Mouse (Mus musculus) liver, embryonic 14.5 days (tissue): ENCODE results near the gene Serpinb9g. TPM values are rescaled to one million over a fixed set of nuclear protein-coding genes. Genes with fewer than 3 reads are reported as not detected.
"Not testable (repeated sequence)": the region's sequence is repeated elsewhere in the genome, so short reads cannot be mapped to it uniquely, and the experiment has no call there.

Experiments used
- ATAC-seq: fragments of 200-750 bp; cut with Nextera tagmentation; 2 replicates; pipeline ENCODE4 v1.8.0; 2017; ENCODE audit warnings: moderate number of reproducible peaks, mild to moderate bottlenecking, moderate library complexity; ENCODE audit not compliant: insufficient read depth
- DNase-seq, 3 experiments: peaks; one replicate each; pipeline ENCODE4 v3.0.0-alpha.2; 2012 to 2013; ENCODE audit warnings: low read depth in 3 of 3, low spot score in 3 of 3
- H3K27ac ChIP-seq: fragments of 300-500 bp; sonication (generic); 2 replicates; pipeline ENCODE4 v1.5.1; 2014; ENCODE audit warnings: moderate library complexity, mild to moderate bottlenecking, control low read depth, inconsistent platforms
- H3K27me3 ChIP-seq: fragments of 300-500 bp; sonication (generic); 2 replicates; pipeline ENCODE4 v1.6.1; 2014; ENCODE audit warnings: mild to moderate bottlenecking, low read length, moderate library complexity; ENCODE audit not compliant: control insufficient read depth, insufficient read depth
- H3K36me3 ChIP-seq: fragments of 300-500 bp; sonication (generic); replicated peaks from 2 replicates; pipeline ENCODE4 v1.6.1; 2014; ENCODE audit warnings: low read depth; ENCODE audit not compliant: control insufficient read depth, insufficient read depth
- H3K4me1 ChIP-seq, 2 experiments: fragments of 200-500 bp in 1 of 2; fragments of 300-500 bp in 1 of 2; sonication (generic) in 1 of 2; replicated peaks; 2 replicates each; pipeline ENCODE4 v1.6.1; 2012 to 2014; ENCODE audit warnings: antibody characterized with exemption in 1 of 2, inconsistent platforms in 1 of 2, low read length in 1 of 2; ENCODE audit not compliant: control insufficient read depth in 2 of 2, insufficient read depth in 2 of 2
- H3K4me2 ChIP-seq: fragments of 300-500 bp; sonication (generic); 2 replicates; pipeline ENCODE4 v1.6.1; 2014; ENCODE audit warnings: low read depth, mild to moderate bottlenecking, control low read depth, moderate library complexity
- H3K4me3 ChIP-seq, 2 experiments: fragments of 200-500 bp in 1 of 2; fragments of 300-500 bp in 1 of 2; sonication (generic) in 1 of 2; 2 replicates each; pipeline ENCODE4 v1.5.1; 2012 to 2014; ENCODE audit warnings: low read depth in 2 of 2, low read length in 2 of 2, mild to moderate bottlenecking in 2 of 2, control low read depth in 1 of 2, inconsistent platforms in 1 of 2, moderate library complexity in 1 of 2; ENCODE audit not compliant: insufficient read depth in 1 of 2
- H3K9ac ChIP-seq: fragments of 300-500 bp; sonication (generic); replicated peaks from 2 replicates; pipeline ENCODE4 v1.6.1; 2014; ENCODE audit warnings: mild to moderate bottlenecking, control low read depth, moderate library complexity
- H3K9me3 ChIP-seq: fragments of 300-500 bp; sonication (generic); 2 replicates; pipeline ENCODE4 v1.6.1; 2016; ENCODE audit warnings: low read length, mixed read lengths; ENCODE audit not compliant: control insufficient read depth
- CTCF ChIP-seq: IDR thresholded peaks from 2 replicates; pipeline ENCODE4 v1.5.1; 2016; ENCODE audit warnings: antibody characterized with exemption, low read depth, control low read depth
- EP300 ChIP-seq: IDR thresholded peaks from 2 replicates; pipeline ENCODE4 v1.6.1; 2016; ENCODE audit warnings: antibody characterized with exemption, low read depth
- WGBS: fragments of 180-500 bp; shearing (Covaris S2); extraction: QIAGEN DNeasy Blood & Tissue Kit; methylation state at CpG from one replicate; pipeline ENCODE4 v1.1.7; 2014; ENCODE audit not compliant: insufficient replicate concordance; 5-methylcytosine and 5-hydroxymethylcytosine counted together
- polyA plus RNA-seq, 2 experiments: library from polyadenylated mRNA; depleted of rRNA in 1 of 2; stranded (reverse) in 1 of 2; unstranded in 1 of 2; fragments of >200 nt; fragmentation: Nextera tagmentation in 1 of 2; extraction: Ambion mirVana in 1 of 2; gene quantifications; 2 replicates each; pipeline versions ENCODE4 v1.2.1 to v1.2.3; 2012 to 2014

The Serpinb9g gene
- polyA plus RNA-seq (2012; rRNA removed) (not detected in 2 replicates), polyA plus RNA-seq (2014; fragmentation: Nextera tagmentation; extraction: Ambion mirVana) (not detected in 2 replicates)

GRCm38 (mm10) chr13:33484490-33484889, at the start of gene Serpinb9g:
Gene Serpinb9g (plus strand): TSS chr13:33484790.
- not testable (repeated sequence) for H3K27me3 ChIP-seq, H3K36me3 ChIP-seq, ATAC-seq, H3K9ac ChIP-seq, H3K4me2 ChIP-seq, H3K9me3 ChIP-seq, H3K4me1 ChIP-seq, H3K4me3 ChIP-seq, H3K27ac ChIP-seq, DNase-seq
- 48% methylated on average over 4 of the region's 4 CpGs for WGBS

- not testable (repeated sequence) for H3K27ac ChIP-seq, DNase-seq, H3K9me3 ChIP-seq, H3K4me2 ChIP-seq, H3K36me3 ChIP-seq, H3K4me3 ChIP-seq, ATAC-seq, H3K4me1 ChIP-seq, H3K27me3 ChIP-seq, H3K9ac ChIP-seq
- whole genome bisulfite sequencing = 47% methylated on average over 3 of the region's 3 CpGs
Measured at GRCm38 (mm10) chr13:33483872-33484271, 718 bp upstream of the Serpinb9g start.

GRCm38 (mm10) chr13:33524629-33525028, 40.0 kb downstream of the Serpinb9g start:
- TF ChIP-seq EP300 (no peak), CTCF (no peak)
- Histone ChIP-seq H3K27ac (no peak overlapping the region), H3K9ac (no peak overlapping the region), H3K4me3 (no peak overlapping the region), H3K4me2 (no peak overlapping the region), H3K4me1 (no peaks in the 10 kb centered on the region), H3K36me3 (no peaks in the 10 kb centered on the region), H3K9me3 (no peaks in the 10 kb centered on the region), H3K27me3 (no peaks in the 10 kb centered on the region)
- no peak for DNase-seq
- ATAC-seq = no peak

- no peak overlapping the region for H3K4me3 ChIP-seq
- H3K27me3 ChIP-seq = no peaks in the 10 kb centered on the region
- DNase-seq (no peak), ATAC-seq (no peak)
- TF ChIP-seq CTCF = no peak
- no peak for TF ChIP-seq EP300
- no peaks in the 10 kb centered on the region for H3K4me1 ChIP-seq
- no peaks in the 10 kb centered on the region for H3K9me3 ChIP-seq
- H3K9ac ChIP-seq = no peak overlapping the region
- H3K4me2 ChIP-seq = no peak overlapping the region
- no peak overlapping the region for H3K27ac ChIP-seq
- H3K36me3 ChIP-seq = no peaks in the 10 kb centered on the region
Measured at GRCm38 (mm10) chr13:33532814-33533213, 48.2 kb downstream of the Serpinb9g start.

Other genes starting within 250 kb of the Serpinb9g start
- not detected in 2 replicates for gene Serpinb9e, start 235.2 kb upstream of the Serpinb9g start, polyA plus RNA-seq (2012; rRNA removed)
- not detected in 2 replicates for gene Serpinb9e, start 235.2 kb upstream of the Serpinb9g start, polyA plus RNA-seq (2014; fragmentation: Nextera tagmentation; extraction: Ambion mirVana)
- gene Serpinb9f, start 160.7 kb upstream of the Serpinb9g start, polyA plus RNA-seq (2012; rRNA removed) = not detected in 2 replicates
- not detected in 2 replicates for gene Serpinb9f, start 160.7 kb upstream of the Serpinb9g start, polyA plus RNA-seq (2014; fragmentation: Nextera tagmentation; extraction: Ambion mirVana)
- gene Gm11397, start 89.0 kb upstream of the Serpinb9g start, polyA plus RNA-seq (2012; rRNA removed) = not detected in 2 replicates
- not detected in 2 replicates for gene Gm11397, start 89.0 kb upstream of the Serpinb9g start, polyA plus RNA-seq (2014; fragmentation: Nextera tagmentation; extraction: Ambion mirVana)
- gene Serpinb6d, start 176.6 kb downstream of the Serpinb9g start, polyA plus RNA-seq (2012; rRNA removed) = not detected in 2 replicates
- not detected in 2 replicates for gene Serpinb6d, start 176.6 kb downstream of the Serpinb9g start, polyA plus RNA-seq (2014; fragmentation: Nextera tagmentation; extraction: Ambion mirVana)